8 mouse cellular contexts compared by ENCODE assay signal in genomic region chr16:31947901-31948316, GRCm38 (mm10). TPM values are rescaled to one million over a fixed set of nuclear protein-coding genes. Genes with fewer than 3 reads are reported as not detected.
DNase-seq lines count a peak whose midpoint lies in the region; ATAC-seq and TF ChIP-seq lines count a peak whose summit lies in the region.

No protein-coding gene starts in this region.

- no peak; the same call in 1 of the 2 replicates for ATAC-seq in heart, embryonic 14.5 days (ENCODE audit: insufficient number of reproducible peaks, insufficient read depth, low FRiP score, low read depth)
- no peak; the same call in 1 of the 2 replicates for ATAC-seq in embryonic facial prominence, embryonic 14.5 days (ENCODE audit: low read depth)

- intact Hi-C loops in left cerebral cortex, postnatal 4 days (cut with DNase I) = no loop called here

- DNase-seq in heart, adult 18-20 months = no peak
- DNase-seq in embryonic facial prominence, embryonic 14.5 days (ENCODE audit: low spot score) = no peak
- no peak for DNase-seq in limb, embryonic 10.5 days (ENCODE audit: low spot score)
- no peak for DNase-seq in layer of hippocampus, postnatal 10 days (ENCODE audit: low spot score in 2 of 2)
- DNase-seq in left cerebral cortex, postnatal 4 days = no peak

- WGBS in heart, embryonic 14.5 days = under 1% methylated on average over 38 of the region's 38 CpGs
- WGBS in embryonic facial prominence, embryonic 14.5 days = 0% methylated on average over 30 of the region's 38 CpGs
- WGBS in limb, embryonic 10.5 days = under 1% methylated on average over 38 of the region's 38 CpGs
- under 1% methylated on average over 38 of the region's 38 CpGs for WGBS in olfactory bulb, adult 2 months

- H3K27me3 ChIP-seq in heart, embryonic 14.5 days (ENCODE audit: control insufficient read depth, insufficient read depth, low read length) = no peaks in the 10 kb centered on the region
- no peaks in the 10 kb centered on the region for H3K27me3 ChIP-seq in E14TG2a.4 (ENCODE audit: insufficient read depth, low read length)
- H3K27me3 ChIP-seq in embryonic facial prominence, embryonic 14.5 days (replicated peaks; ENCODE audit: control insufficient read depth, insufficient read depth, low read length) = no peaks in the 10 kb centered on the region
- no peaks in the 10 kb centered on the region for H3K27me3 ChIP-seq in limb, embryonic 10.5 days (ENCODE audit: low read depth, poor library complexity, severe bottlenecking)

- H3K4me1 ChIP-seq in heart, embryonic 14.5 days (ENCODE audit: control insufficient read depth in 2 of 2, insufficient read depth in 2 of 2, low read length in 2 of 2) = peaks cover 9 to 24% of the 10 kb centered on the region in 2 experiments
- peaks cover 64% of the 10 kb centered on the region for H3K4me1 ChIP-seq in E14TG2a.4 (replicated peaks; ENCODE audit: low read depth, low read length)
- H3K4me1 ChIP-seq in embryonic facial prominence, embryonic 14.5 days (ENCODE audit: control insufficient read depth, insufficient read depth, low read length) = peaks cover 12% of the 10 kb centered on the region
- H3K4me1 ChIP-seq in limb, embryonic 10.5 days = peaks cover 28% of the 10 kb centered on the region
- H3K4me1 ChIP-seq in olfactory bulb, adult 2 months (ENCODE audit: control insufficient read depth, insufficient read depth, low read length) = peaks cover 24% of the 10 kb centered on the region

- TF ChIP-seq CTCF in E14TG2a.4 (conservative IDR thresholded peaks at IDR 0.05; ENCODE audit: low read length) = no peak
- TF ChIP-seq CTCF in olfactory bulb, adult 2 months (IDR thresholded peaks at IDR 0.05; ENCODE audit: insufficient read depth, low read depth, low read length) = no peak

- peak overlapping the region; percentile 60 to 89 for H3K4me3 ChIP-seq in heart, embryonic 14.5 days (ENCODE audit: control insufficient read depth in 1 of 2, insufficient read depth in 1 of 2, low read depth in 1 of 2, low read length in 2 of 2)
- H3K4me3 ChIP-seq in E14TG2a.4 (replicated peaks; ENCODE audit: low read length) = peak overlapping the region; percentile 99
- H3K4me3 ChIP-seq in embryonic facial prominence, embryonic 14.5 days (ENCODE audit: low read depth, low read length) = peak overlapping the region; percentile 59
- H3K4me3 ChIP-seq in limb, embryonic 10.5 days = peak overlapping the region; percentile 97
- H3K4me3 ChIP-seq in olfactory bulb, adult 2 months (ENCODE audit: insufficient read depth, low read depth, low read length) = peak overlapping the region; percentile 60

- no peak for TF ChIP-seq POLR2A in olfactory bulb, adult 2 months (IDR thresholded peaks at IDR 0.05; ENCODE audit: insufficient read depth, low read depth, low read length)

- H3K27ac ChIP-seq in heart, embryonic 14.5 days (replicated peaks in 1 of 2; ENCODE audit: control insufficient read depth in 1 of 2, insufficient read depth in 1 of 2, low read depth in 2 of 2, low read length in 2 of 2) = peak overlapping the region; percentile 89 to 95
- H3K27ac ChIP-seq in embryonic facial prominence, embryonic 14.5 days (replicated peaks; ENCODE audit: low read depth, low read length) = peak overlapping the region; percentile 90
- peak overlapping the region; percentile 94 for H3K27ac ChIP-seq in limb, embryonic 10.5 days
- peak overlapping the region; percentile 62 for H3K27ac ChIP-seq in olfactory bulb, adult 2 months (ENCODE audit: insufficient read depth, low read depth, low read length)

- H3K4me2 ChIP-seq in heart, embryonic 14.5 days (ENCODE audit: low read length) = peak overlapping the region; percentile 85
- H3K4me2 ChIP-seq in embryonic facial prominence, embryonic 14.5 days (ENCODE audit: low read depth, low read length) = peak overlapping the region; percentile 90

- no peaks in the 10 kb centered on the region for H3K9me3 ChIP-seq in heart, embryonic 14.5 days (ENCODE audit: control insufficient read depth, low read length)
- H3K9me3 ChIP-seq in E14TG2a.4 (ENCODE audit: low read length) = no peaks in the 10 kb centered on the region
- H3K9me3 ChIP-seq in embryonic facial prominence, embryonic 14.5 days (ENCODE audit: control insufficient read depth, low read length) = no peaks in the 10 kb centered on the region
- H3K9me3 ChIP-seq in limb, embryonic 10.5 days (replicated peaks) = no peaks in the 10 kb centered on the region

- H3K9ac ChIP-seq in heart, embryonic 14.5 days (ENCODE audit: low read length) = peak overlapping the region; percentile 91
- peak overlapping the region; percentile 93 for H3K9ac ChIP-seq in embryonic facial prominence, embryonic 14.5 days (ENCODE audit: low read depth, low read length)

- peaks cover 30% of the 10 kb centered on the region for H3K36me3 ChIP-seq in heart, embryonic 14.5 days (ENCODE audit: control insufficient read depth, insufficient read depth, low read length)
- H3K36me3 ChIP-seq in E14TG2a.4 (ENCODE audit: insufficient read depth, low read length) = peaks cover 56% of the 10 kb centered on the region
- peaks cover 27% of the 10 kb centered on the region for H3K36me3 ChIP-seq in embryonic facial prominence, embryonic 14.5 days (ENCODE audit: control insufficient read depth, insufficient read depth, low read length)
- H3K36me3 ChIP-seq in limb, embryonic 10.5 days = peaks cover 50% of the 10 kb centered on the region

RNA-seq across cellular contexts. Expression of gene 0610012G03Rik, which starts 0.4 kb away (rescaled TPM):
- 131 and 132 TPM in 2 replicates for polyA plus RNA-seq in heart, embryonic 14.5 days (2014; fragmentation: Nextera tagmentation; extraction: Ambion mirVana)
- total RNA-seq in heart, adult 18-20 months (2021) = 10 to 100 TPM; 74.8 to 79.2 TPM
- polyA plus RNA-seq in embryonic facial prominence, embryonic 14.5 days (2014; fragmentation: Nextera tagmentation; extraction: Ambion mirVana) = 93.5 and 94.0 TPM in 2 replicates
- polyA plus RNA-seq in limb, embryonic 10.5 days (2016; fragmentation: Nextera tagmentation; extraction: Ambion mirVana) = 84.2 and 87.2 TPM in 2 replicates
- not detected in 2 replicates for polyA plus RNA-seq in olfactory bulb, adult 2 months (2012; ENCODE audit: insufficient read depth, insufficient read length, low replicate concordance, missing spikeins)
- 10 to 100 TPM; 53.6 to 55.9 TPM for total RNA-seq in layer of hippocampus, postnatal 10 days (2021)
- 10 to 100 TPM; 51.0 to 51.6 TPM for total RNA-seq in left cerebral cortex, postnatal 4 days (2021)

RNA-seq across cellular contexts. Expression of gene Ncbp2, which starts 0.4 kb away (rescaled TPM):
- polyA plus RNA-seq in heart, embryonic 14.5 days (2014; fragmentation: Nextera tagmentation; extraction: Ambion mirVana) = 67.1 and 69.9 TPM in 2 replicates
- total RNA-seq in heart, adult 18-20 months (2021) = 10 to 100 TPM; 24.8 to 26.4 TPM
- 96.3 and 109 TPM in 2 replicates for polyA plus RNA-seq in embryonic facial prominence, embryonic 14.5 days (2014; fragmentation: Nextera tagmentation; extraction: Ambion mirVana)
- polyA plus RNA-seq in limb, embryonic 10.5 days (2016; fragmentation: Nextera tagmentation; extraction: Ambion mirVana) = 143 and 147 TPM in 2 replicates
- polyA plus RNA-seq in olfactory bulb, adult 2 months (2012; ENCODE audit: insufficient read depth, insufficient read length, low replicate concordance, missing spikeins) = not detected in 2 replicates
- total RNA-seq in layer of hippocampus, postnatal 10 days (2021) = 10 to 100 TPM; 49.1 to 57.3 TPM
- total RNA-seq in left cerebral cortex, postnatal 4 days (2021) = 10 to 100 TPM; 51.6 to 54.4 TPM

RNA-seq across cellular contexts. Expression of gene Pigz, which starts 14.3 kb away (rescaled TPM):
- polyA plus RNA-seq in heart, embryonic 14.5 days (2014; fragmentation: Nextera tagmentation; extraction: Ambion mirVana) = 0.12 and 0.47 TPM in 2 replicates
- 1 to 10 TPM; 2.2 to 3.5 TPM for total RNA-seq in heart, adult 18-20 months (2021)
- 0.59 and 0.70 TPM in 2 replicates for polyA plus RNA-seq in embryonic facial prominence, embryonic 14.5 days (2014; fragmentation: Nextera tagmentation; extraction: Ambion mirVana)
- polyA plus RNA-seq in limb, embryonic 10.5 days (2016; fragmentation: Nextera tagmentation; extraction: Ambion mirVana) = 1.0 and 1.2 TPM in 2 replicates
- polyA plus RNA-seq in olfactory bulb, adult 2 months (2012; ENCODE audit: insufficient read depth, insufficient read length, low replicate concordance, missing spikeins) = not detected in 2 replicates
- 1 to 10 TPM; 6.9 to 7.0 TPM for total RNA-seq in layer of hippocampus, postnatal 10 days (2021)
- total RNA-seq in left cerebral cortex, postnatal 4 days (2021) = 10 to 100 TPM in 1 of 2 experiments, 1 to 10 TPM in 1; 8.9 to 10.4 TPM

RNA-seq across cellular contexts. Expression of gene Senp5, which starts 55.2 kb away (rescaled TPM):
- 6.7 and 6.9 TPM in 2 replicates for polyA plus RNA-seq in heart, embryonic 14.5 days (2014; fragmentation: Nextera tagmentation; extraction: Ambion mirVana)
- 10 to 100 TPM; 12.1 to 13.0 TPM for total RNA-seq in heart, adult 18-20 months (2021)
- 7.8 and 8.2 TPM in 2 replicates for polyA plus RNA-seq in embryonic facial prominence, embryonic 14.5 days (2014; fragmentation: Nextera tagmentation; extraction: Ambion mirVana)
- polyA plus RNA-seq in limb, embryonic 10.5 days (2016; fragmentation: Nextera tagmentation; extraction: Ambion mirVana) = 20.8 and 22.1 TPM in 2 replicates
- not detected in 2 replicates for polyA plus RNA-seq in olfactory bulb, adult 2 months (2012; ENCODE audit: insufficient read depth, insufficient read length, low replicate concordance, missing spikeins)
- total RNA-seq in layer of hippocampus, postnatal 10 days (2021) = 10 to 100 TPM; 41.5 to 42.7 TPM
- total RNA-seq in left cerebral cortex, postnatal 4 days (2021) = 10 to 100 TPM; 41.8 to 43.2 TPM
